Mouse (Mus musculus) olfactory bulb, adult 2 months (tissue): ENCODE results near the gene Rhod. TPM values are rescaled to one million over a fixed set of nuclear protein-coding genes. Genes with fewer than 3 reads are reported as not detected.
A peak's percentile ranks its signal among the peaks of the same experiment; 100 is the strongest.
"Not testable (repeated sequence)": the region's sequence is repeated elsewhere in the genome, so short reads cannot be mapped to it uniquely, and the experiment has no call there.

Experiments used
- H3K27ac ChIP-seq: fragments of 200-500 bp; 2 replicates; pipeline ENCODE4 v1.5.1; 2012; ENCODE audit warnings: low read depth, low read length; ENCODE audit not compliant: insufficient read depth
- H3K4me1 ChIP-seq: fragments of 200-500 bp; 2 replicates; pipeline ENCODE4 v1.6.1; 2012; ENCODE audit warnings: low read length; ENCODE audit not compliant: control insufficient read depth, insufficient read depth
- H3K4me3 ChIP-seq: fragments of 200-500 bp; 2 replicates; pipeline ENCODE4 v1.5.1; 2012; ENCODE audit warnings: mild to moderate bottlenecking, low read depth, low read length, moderate library complexity; ENCODE audit not compliant: insufficient read depth
- CTCF ChIP-seq: fragments of 200-500 bp; IDR thresholded peaks from 2 replicates; pipeline ENCODE4 v1.5.1; 2012; ENCODE audit warnings: low read depth, mild to moderate bottlenecking, low read length, moderate library complexity; ENCODE audit not compliant: insufficient read depth
- POLR2A ChIP-seq: fragments of 200-500 bp; IDR thresholded peaks from 2 replicates; pipeline ENCODE4 v1.6.1; 2012; ENCODE audit warnings: mild to moderate bottlenecking, low read depth, low read length, moderate library complexity; ENCODE audit not compliant: insufficient read depth
- WGBS: fragments of 180-500 bp; shearing (Covaris S2); methylation state at CpG from one replicate; pipeline ENCODE4 v1.1.7; 2018; 5-methylcytosine and 5-hydroxymethylcytosine counted together
- polyA plus RNA-seq: library from polyadenylated mRNA; stranded (reverse); fragments of >200 nt; gene quantifications from 2 replicates; pipeline ENCODE4 v1.2.4, GENCODE M21; 2012; ENCODE audit warnings: low replicate concordance; ENCODE audit not compliant: missing spikeins, insufficient read depth, insufficient read length

Gene Rhod
- polyA plus RNA-seq, 1 experiment = not detected

DNA sequence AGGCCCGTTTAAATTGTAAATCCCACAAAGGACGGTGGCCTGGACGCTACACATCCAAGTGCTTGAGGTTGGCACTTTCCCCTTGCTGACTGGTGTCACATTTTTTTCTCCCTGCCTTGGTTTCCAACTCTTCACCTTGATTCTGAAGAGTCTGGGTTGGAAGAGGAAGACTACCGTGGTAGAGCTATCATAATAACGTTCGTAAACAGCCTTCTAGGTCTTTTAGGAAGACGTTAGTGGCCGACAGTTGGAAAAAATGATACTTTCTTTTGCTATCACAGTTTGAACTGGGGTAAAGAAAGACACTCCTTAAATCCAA is 40.6 kb downstream of the Rhod start:
- no peak for TF ChIP-seq POLR2A
- no peak for TF ChIP-seq CTCF
- Histone ChIP-seq H3K4me1 (peaks cover 8% of the 10 kb centered on the region), H3K4me3 (peak overlapping the region; percentile 68), H3K27ac (peak overlapping the region; percentile 32)
- 37% methylated on average over 8 of the region's 8 CpGs for WGBS

DNA sequence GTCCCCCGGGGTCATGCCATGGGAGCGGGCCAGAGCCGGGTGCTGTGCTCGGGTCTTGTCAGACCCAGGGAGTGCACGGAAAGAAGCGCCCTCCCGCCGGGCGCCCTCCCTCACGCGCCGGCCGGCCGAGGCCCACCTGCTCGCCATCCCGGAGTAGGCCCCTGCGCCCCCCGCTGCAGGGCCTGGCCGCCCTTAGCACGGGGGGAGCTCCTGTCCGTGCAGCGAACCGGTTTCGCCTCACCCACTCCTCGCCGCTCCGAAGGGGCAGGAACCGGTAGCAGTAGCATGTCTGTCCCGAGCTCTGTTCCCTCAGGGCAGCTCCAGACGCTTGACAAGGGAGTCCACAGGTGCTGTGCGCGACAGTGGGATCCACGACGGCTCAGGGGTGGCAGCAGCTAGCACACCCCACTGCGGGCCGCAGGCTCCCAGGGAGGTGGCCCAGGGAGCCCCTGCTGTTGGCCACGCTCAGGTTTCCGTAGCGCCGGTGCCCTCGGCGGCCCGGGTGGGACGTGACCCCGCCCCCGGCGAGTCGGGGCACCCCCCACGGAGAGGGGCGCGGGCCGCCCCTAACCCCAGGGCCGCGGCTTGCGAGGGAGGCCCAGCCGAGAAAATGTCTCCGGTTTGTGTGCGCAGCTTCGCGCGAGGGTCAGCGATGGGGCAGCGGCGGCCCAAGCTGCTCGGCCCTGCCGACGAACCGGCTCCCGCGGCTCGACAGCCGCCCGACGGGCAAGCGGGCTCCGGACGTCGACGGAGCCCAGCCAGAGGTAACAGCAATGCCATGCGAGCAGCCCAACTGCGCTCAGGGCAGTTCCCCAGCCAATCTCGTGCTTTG is 41.2 kb downstream of the Rhod start, which contains the start of gene Kdm2a:
TSS of gene Kdm2a (minus strand) at position 488 of the 832 bp plus-strand sequence.
- TF ChIP-seq POLR2A (peak; percentile 18; the same call in 1 of the 2 replicates), CTCF (no peak)
- H3K4me1 ChIP-seq = peaks cover 8% of the 10 kb centered on the region
- peak within 1 kb of the TSS; percentile 40 for H3K27ac ChIP-seq
- WGBS = 3% methylated on average over 80 of the region's 82 CpGs
- H3K4me3 ChIP-seq = peak within 1 kb of the TSS; percentile 68

DNA sequence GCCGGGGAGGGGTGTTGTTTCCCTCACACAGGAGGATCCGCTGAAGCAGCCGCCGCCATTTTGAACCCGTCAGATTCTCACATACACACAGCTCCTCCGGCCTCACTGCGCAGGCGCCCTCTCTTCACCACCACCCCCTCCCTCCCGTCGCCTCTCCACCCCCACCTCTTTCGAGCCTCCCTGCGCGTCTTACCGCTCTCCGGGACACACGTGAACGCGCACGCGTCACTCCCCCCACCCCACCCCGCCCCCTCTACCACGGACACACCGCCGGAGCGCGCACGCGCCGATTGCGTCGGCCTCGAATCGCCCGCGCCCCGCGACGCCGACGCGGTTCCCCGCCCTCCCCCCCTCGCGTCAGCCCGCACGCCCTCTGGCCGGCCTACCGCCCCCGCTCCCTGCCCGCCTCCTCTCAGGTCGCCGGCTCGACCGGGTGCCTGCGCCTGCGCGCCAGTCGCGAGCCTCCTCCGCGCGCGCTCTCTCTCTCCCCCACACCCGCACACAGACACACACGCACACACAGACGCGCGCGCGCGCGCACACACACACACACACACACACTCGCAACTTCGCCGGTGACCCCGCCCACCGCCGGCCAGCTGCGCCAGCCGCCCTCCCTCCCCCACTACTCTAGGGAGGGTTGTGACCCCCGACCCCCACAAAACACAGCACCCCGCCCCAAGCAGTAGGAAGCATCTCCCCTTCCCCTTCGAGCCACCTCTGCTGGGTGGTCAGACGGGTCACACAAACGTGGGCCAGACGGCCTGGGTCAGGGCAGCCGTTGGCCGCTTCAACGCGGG is 42.0 kb downstream of the Rhod start:
- TF ChIP-seq CTCF (no peak), POLR2A (no peak)
- H3K4me1 ChIP-seq = peaks cover 8% of the 10 kb centered on the region
- WGBS = under 1% methylated on average over 68 of the region's 90 CpGs
- H3K4me3 ChIP-seq = peak overlapping the region; percentile 87
- H3K27ac ChIP-seq = peak overlapping the region; percentile 89

DNA sequence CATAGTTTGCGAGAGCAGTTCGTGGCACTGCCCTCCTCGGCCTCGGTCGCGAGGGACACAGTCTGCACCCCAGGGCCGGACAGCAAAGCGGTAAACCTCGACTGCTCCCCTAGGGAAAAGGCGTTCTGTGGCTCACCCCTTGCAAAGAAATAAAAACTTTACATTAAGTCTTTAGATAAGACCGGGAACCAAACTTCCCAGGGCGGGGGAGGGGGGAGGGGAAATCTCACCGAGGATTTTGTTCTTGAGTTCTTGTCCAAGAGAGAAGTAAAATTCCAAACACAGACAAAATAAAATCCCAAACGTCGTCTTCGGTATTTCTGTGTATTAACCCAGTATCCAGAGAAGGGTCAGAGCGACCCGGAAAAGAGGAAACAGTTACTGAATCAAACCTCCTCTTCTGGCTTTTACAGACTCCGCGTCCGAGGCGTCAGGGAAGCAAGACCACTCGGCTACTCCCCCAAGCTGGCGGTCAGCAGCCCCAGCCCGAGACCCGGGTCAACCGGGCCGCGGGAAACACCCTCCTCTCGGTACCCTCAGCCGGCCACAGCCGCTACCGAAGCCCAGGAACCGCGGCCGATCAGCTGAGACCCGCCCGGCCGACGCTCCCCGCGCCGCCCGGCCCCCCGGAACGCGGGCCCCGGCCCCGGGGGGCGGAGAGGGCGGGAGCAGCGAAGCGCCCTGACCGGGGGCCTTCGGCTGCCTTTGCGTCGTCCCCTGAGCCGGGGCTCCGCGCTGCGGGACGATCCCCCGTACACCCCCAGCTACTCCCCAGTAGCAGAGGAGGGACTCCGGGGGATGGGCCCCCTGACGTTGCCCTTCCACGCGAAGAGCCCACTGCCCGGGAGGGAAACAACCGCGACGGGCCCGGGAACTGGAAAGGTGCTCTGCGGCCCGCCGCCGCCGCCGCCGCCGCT is 42.9 kb downstream of the Rhod start:
- Histone ChIP-seq H3K27ac (peak overlapping the region; percentile 89), H3K4me3 (peak overlapping the region; percentile 87), H3K4me1 (peaks cover 8% of the 10 kb centered on the region)
- WGBS = under 1% methylated on average over 80 of the region's 80 CpGs
- TF ChIP-seq CTCF = no peak
- TF ChIP-seq POLR2A = no peak

GRCm38 (mm10) chr19:4387276-4387675 is 52.0 kb downstream of the Rhod start:
- H3K27ac ChIP-seq = no peak overlapping the region
- no peak overlapping the region for H3K4me3 ChIP-seq
- H3K4me1 ChIP-seq = no peaks in the 10 kb centered on the region
- TF ChIP-seq POLR2A = no peak

DNA sequence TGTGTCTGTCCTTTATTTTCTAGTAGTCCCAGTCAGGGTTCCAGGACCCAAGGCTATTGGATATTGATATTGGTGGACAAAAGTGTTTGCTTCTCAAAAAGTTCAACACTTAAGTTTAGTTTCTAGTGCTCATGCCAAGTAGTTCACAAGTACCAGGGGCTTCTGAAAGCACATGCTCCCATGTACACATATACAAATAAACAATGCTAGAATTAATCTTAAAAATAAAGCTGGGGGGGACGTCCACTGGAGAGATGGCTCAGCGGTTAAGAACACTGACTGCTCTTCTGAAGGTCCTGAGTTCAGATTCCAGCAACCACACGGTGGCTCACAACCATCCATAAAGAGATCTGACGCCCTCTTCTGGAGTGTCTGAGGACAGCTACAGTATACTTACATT is 54.2 kb downstream of the Rhod start:
- WGBS = 79% methylated on average over 4 of the region's 4 CpGs
- H3K27ac ChIP-seq = no peak overlapping the region
- H3K4me1 ChIP-seq = no peaks in the 10 kb centered on the region
- no peak for TF ChIP-seq CTCF
- TF ChIP-seq POLR2A = no peak
- H3K4me3 ChIP-seq = no peak overlapping the region

DNA sequence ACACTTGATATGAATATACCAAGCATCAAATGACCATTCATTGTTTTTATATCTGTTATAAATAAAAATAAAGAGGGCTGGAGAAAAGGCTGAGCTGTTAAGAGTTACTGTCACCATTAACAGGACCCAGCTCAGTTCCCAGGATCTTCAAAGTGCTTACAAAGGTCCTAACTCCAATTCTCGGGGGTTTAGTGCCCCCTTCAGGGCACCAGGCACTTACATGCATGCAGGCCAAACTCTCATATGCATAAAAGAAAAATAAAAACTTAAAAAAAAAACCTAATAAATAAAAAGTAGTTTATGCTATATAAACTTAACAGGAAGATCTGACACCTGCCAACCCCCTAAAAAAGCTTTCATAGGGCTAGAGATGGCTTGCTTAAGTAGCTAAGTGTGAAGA is 54.9 kb downstream of the Rhod start:
- no peak for TF ChIP-seq CTCF
- TF ChIP-seq POLR2A = no peak
- no peak overlapping the region for H3K4me3 ChIP-seq
- WGBS = 26% methylated on average over 1 of the region's 1 CpGs

GRCm38 (mm10) chr19:4383306-4383705 is 55.9 kb downstream of the Rhod start:
- no peak overlapping the region for H3K27ac ChIP-seq
- H3K4me1 ChIP-seq = no peaks in the 10 kb centered on the region
- TF ChIP-seq POLR2A (no peak), CTCF (no peak)
- no peak overlapping the region for H3K4me3 ChIP-seq

More for the DNA sequence above, 54.9 kb downstream of the Rhod start:
- no peak overlapping the region for H3K27ac ChIP-seq
- no peaks in the 10 kb centered on the region for H3K4me1 ChIP-seq

- H3K4me3 ChIP-seq, H3K4me1 ChIP-seq, H3K27ac ChIP-seq: not testable (repeated sequence)
- 78% methylated on average over 1 of the region's 1 CpGs for WGBS
Measured at GRCm38 (mm10) chr19:4382303-4382702, 56.9 kb downstream of the Rhod start.

Other genes starting within 250 kb of the Rhod start
- gene Tbc1d10c, start 248.1 kb downstream of the Rhod start, polyA plus RNA-seq = 247 TPM in 1 of 2 replicates, not detected in the other
- gene Ppp1ca, start 247.4 kb downstream of the Rhod start, polyA plus RNA-seq = 405 and 768 TPM in 2 replicates
- gene Rad9a, start 237.8 kb downstream of the Rhod start, polyA plus RNA-seq = not detected in 2 replicates
- gene Clcf1, start 225.2 kb downstream of the Rhod start, polyA plus RNA-seq = not detected in 2 replicates
- not detected in 2 replicates for gene AC109138.7, start 225.1 kb downstream of the Rhod start, polyA plus RNA-seq
- not detected in 2 replicates for gene Pold4, start 207.5 kb downstream of the Rhod start, polyA plus RNA-seq
- not detected in 2 replicates for gene Ssh3, start 170.3 kb downstream of the Rhod start, polyA plus RNA-seq
- not detected in 2 replicates for gene Ankrd13d, start 156.3 kb downstream of the Rhod start, polyA plus RNA-seq
- 210 TPM in 1 of 2 replicates, not detected in the other for gene Grk2, start 133.2 kb downstream of the Rhod start, polyA plus RNA-seq
- gene Kdm2a, start 41.1 kb downstream of the Rhod start, polyA plus RNA-seq = 282 TPM in 1 of 2 replicates, not detected in the other
- gene Syt12, start 38.0 kb upstream of the Rhod start, polyA plus RNA-seq = not detected in 2 replicates
- gene 2010003K11Rik, start 59.2 kb upstream of the Rhod start, polyA plus RNA-seq = not detected in 2 replicates
- gene Pcx, start 71.0 kb upstream of the Rhod start, polyA plus RNA-seq = not detected in 2 replicates
- not detected in 2 replicates for gene Lrfn4, start 176.2 kb upstream of the Rhod start, polyA plus RNA-seq
- not detected in 2 replicates for gene Rce1, start 186.2 kb upstream of the Rhod start, polyA plus RNA-seq